Mouse (Mus musculus) cortical plate, adult 2 months (tissue): ENCODE measurements around the gene Sun5.

ENCODE experiments used
- CTCF ChIP-seq: fragments of 200-500 bp; IDR thresholded peaks from 2 replicates; pipeline ENCODE4 v1.5.1; 2011; ENCODE audit warnings: mild to moderate bottlenecking, control low read depth, low read length; ENCODE audit not compliant: insufficient read depth; ENCODE audit errors: extremely low read depth
- POLR2A ChIP-seq: fragments of 200-500 bp; IDR thresholded peaks from 2 replicates; pipeline ENCODE4 v1.6.1; 2011; ENCODE audit warnings: mild to moderate bottlenecking, low read length, control low read depth; ENCODE audit not compliant: insufficient read depth; ENCODE audit errors: extremely low read depth

GRCm38 (mm10) chr2:153902726-153903125 is 31.8 kb upstream of the Sun5 start:
- no peak for TF ChIP-seq CTCF
- no peak for TF ChIP-seq POLR2A
